Mouse (Mus musculus) 3134 (cell line): ENCODE data around the gene Ppargc1a.

Experiments
- DNase-seq: peaks from one replicate; pipeline ENCODE4 v3.0.0-alpha.2; 2011; ENCODE audit warnings: low spot score; ENCODE audit not compliant: insufficient read length; ENCODE audit errors: extremely low read depth

Gene Ppargc1a

DNA sequence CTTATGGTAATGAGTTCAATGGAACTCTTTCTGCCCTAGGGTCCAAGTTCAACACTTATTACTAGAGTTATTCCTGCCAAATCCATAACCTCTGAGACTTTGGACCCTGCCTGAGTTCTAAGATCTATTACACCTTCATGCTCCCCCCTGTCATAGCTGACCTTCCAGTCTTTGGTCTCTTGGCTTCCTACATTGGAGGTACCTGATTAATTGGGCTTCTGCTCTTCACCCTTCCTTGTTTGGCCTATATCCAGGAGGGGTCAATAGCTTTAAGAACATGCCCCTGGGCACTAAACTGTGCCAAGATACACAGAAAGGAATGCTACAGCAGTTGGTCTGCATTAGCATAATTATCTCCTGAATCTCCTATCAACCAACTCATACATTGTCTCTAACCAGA lies 141.1 kb downstream of the Ppargc1a start:
- no peak for DNase-seq

DNA sequence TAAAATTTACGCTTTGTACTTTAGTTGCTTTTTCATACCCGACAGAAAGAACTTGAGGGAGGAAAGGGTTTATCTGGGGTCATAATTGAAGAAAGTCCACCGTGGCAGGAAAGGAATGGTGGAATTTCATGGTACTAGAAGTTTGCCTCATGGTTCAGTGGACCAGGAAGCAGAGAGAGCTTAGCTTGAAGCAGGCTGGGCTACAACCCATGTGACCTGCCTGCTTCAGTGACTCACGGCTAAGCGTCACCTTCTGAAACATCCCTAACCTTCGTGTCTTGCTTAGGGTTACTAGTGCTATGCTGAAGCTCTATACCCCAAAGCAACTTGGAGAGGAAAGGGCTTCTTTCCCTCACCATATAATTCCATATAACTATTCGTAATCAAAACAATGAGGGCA lies 151.1 kb downstream of the Ppargc1a start:
- no peak for DNase-seq

DNA sequence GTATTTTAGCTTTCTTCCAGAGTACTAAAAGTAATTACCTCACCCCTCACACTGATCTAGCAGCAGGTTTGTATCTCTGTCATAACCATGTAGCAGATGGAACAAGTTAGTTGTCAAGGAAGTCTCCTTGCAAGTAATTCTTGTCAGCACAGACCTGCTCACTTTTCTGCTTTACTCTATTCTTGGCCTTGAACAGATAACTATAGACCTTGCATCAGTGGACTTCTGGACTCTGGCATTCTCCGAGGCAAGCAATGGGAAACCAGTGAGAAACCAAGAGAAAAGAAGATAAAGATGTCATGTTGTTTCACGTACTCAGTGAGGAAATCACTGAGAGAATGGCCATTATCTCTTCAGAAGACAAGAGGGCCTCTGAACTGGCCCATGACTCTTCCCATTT lies 152.1 kb downstream of the Ppargc1a start:
- no peak for DNase-seq

DNA sequence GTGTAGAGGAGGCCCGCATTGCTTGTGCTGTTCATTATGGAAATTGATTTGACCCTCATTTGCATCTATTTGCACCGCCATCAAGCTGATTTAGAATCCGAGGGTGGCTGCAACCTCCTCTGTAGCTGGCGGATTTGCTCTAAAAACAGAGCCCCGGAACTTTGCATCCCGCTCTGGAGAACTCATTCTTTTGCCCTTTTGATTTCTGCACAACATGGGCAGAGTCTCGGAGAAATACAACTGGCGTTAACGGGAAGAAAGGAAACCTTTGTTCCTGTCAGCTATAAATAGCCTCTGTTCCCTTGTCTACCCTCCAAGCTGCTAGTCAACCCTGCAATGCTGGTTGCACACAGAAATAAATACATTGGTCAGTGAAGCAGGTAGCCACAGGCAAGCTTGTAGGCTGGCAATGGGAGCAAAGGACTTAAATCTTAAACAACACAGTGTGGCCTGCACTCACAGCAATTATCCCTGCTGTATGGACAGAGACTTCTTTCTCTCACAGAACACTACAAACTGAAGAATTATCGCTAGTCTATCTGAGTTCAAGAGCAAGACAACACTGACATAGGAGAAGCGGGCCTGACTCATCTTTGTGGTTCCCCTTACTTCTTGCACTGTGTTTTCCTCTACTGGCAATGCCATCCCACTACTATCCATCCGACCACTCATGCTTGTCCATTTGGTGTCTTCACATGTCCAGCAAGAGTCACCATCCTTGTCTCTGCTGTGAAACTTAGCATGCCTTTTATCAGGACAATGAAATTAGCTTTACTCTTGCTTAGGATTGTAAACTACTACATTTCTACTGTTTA lies 155.0 kb downstream of the Ppargc1a start:
- no peak for DNase-seq

DNA sequence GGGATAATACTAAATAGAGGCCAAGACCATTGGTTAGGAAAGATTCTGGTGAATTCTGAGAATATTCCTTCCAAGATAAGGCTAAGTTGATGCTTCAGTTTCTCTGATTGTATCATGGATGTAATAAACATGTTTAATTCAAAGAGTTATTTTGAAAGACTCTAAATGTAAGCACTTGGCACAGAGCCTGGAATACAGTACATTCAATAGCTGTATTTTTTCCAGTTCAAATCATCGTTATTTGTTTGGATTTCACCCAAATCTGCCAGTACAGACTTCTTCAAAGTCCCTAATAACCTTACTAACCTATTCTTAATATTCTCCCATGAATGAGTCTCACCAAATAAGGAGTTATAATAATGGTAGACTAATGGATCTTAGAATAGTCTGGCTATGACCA lies 157.5 kb downstream of the Ppargc1a start:
- no peak for DNase-seq

DNA sequence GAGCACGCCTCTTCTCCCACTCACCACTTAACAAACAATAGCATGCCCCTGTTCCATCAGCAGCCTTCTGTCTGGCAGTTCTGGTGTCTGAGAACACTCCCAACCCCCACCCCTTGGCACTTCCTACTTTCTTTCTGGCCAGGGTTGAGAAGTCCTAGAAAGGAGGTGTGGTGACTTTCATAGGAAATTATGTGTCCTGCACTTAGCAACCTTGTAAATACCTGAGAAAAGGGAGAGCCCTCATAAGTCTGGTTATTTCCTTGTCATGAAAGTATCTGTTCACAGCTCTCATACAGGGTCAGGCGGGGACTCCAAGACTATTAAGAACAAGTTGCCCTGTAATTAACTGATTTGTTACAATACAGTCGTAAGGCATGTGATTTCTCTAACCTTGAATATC lies 161.1 kb downstream of the Ppargc1a start:
- no peak for DNase-seq
